Mouse (Mus musculus) cortical plate, adult 2 months (tissue): ENCODE results near the gene Sp100.

Experiments
- CTCF ChIP-seq: fragments of 200-500 bp; IDR thresholded peaks from 2 replicates; pipeline ENCODE4 v1.5.1; 2011; ENCODE audit warnings: mild to moderate bottlenecking, control low read depth, low read length; ENCODE audit not compliant: insufficient read depth; ENCODE audit errors: extremely low read depth
- POLR2A ChIP-seq: fragments of 200-500 bp; IDR thresholded peaks from 2 replicates; pipeline ENCODE4 v1.6.1; 2011; ENCODE audit warnings: mild to moderate bottlenecking, low read length, control low read depth; ENCODE audit not compliant: insufficient read depth; ENCODE audit errors: extremely low read depth

DNA sequence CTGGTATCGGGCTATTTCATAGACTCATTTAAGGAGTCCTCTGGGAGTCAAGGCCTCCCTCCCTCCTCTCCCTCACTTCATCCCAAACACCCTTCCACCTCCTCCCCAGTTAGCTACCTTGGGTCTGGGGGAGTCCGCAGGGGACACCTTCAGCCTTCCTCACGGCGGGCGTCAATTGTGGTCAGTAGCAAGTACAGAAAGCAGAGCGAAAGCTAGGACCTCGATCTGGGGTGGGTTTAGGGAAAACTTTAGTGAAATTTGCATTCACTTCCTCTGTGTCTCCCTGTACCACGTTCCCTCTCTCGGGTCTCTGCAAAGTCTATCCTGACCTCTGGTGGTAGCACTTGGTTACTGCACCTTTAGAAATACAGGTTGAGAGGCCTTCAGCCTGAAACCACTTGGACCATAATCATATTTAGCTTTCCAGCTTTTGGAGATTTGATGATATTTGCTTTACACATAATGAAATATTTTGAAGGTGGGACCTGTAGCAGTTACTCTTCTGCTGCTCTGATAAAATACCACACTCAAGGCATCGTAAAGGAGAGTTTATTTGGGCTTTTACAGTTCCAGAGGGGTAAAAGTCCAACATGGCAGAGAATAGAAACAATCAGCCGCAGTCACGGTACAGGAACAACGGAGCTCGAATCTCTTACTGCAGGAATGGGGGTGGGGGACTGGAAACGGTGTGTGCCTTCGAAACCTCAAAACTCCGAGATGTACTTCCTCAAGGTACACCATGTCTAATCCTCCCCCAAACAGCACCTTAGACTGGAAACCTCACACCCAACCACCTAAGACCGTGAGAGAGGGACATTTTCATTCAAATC lies 86.8 kb downstream of the Sp100 start:
- TF ChIP-seq CTCF = peak; percentile 91
- TF ChIP-seq POLR2A = no peak
